ENCODE assay signal across 8 mouse cellular contexts in the genomic region with DNA sequence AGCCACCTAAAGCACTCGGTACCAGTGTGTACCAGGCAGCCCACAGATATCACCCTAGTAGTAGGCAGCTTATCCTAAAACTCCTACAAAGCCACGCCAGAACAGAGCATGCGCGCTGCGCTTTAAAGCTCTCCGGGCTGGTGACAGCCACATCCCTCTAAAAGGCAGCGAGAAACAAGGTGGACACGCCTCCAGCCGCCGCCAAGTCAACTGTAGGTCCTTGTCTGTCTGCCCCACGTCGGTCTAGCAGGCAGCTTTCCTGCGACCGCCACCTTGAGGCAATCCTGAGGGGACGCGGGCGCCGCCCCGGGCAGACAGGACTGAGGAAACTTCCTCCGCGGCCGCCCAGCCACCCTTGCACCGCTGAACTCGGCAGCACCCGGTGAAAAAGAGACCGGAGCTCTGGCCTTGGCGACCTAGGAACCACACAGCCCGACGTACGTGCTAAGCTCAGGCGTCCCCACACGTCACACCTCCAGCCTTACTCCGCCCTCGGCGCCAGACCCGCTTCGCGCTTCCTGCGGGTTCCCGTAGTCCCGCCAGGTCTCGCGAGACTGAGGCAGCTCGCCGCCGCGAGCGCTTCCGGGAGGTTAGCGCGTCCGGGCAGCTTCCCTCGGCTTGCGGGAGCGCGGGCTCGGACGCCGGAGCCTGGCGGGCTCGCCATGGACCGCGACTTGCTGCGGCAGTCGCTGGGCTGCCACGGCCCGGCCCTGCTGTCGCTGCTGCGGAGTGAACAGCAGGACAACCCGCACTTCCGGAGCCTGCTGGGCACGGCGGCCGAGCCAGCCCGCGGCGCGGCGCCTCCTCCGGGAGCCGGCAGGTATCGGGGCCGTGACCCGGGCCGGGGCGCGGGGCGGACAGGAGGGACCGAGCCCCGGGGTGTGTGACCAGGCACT. TPM values are rescaled to one million over a fixed set of nuclear protein-coding genes. Genes with fewer than 3 reads are reported as not detected.
DNase-seq lines count a peak whose midpoint lies in the region; ATAC-seq lines count a peak whose summit lies in the region.

A gene (plus strand): TSS at position 216 of the 896 bp plus-strand sequence.

- under 1% methylated on average over 89 of the region's 90 CpGs for WGBS in intestine, embryonic 14.5 days

- H3K36me3 ChIP-seq in intestine, embryonic 14.5 days (ENCODE audit: control insufficient read depth, insufficient read depth, low read length) = peaks cover 19% of the 10 kb centered on the region

- H3K9ac ChIP-seq in intestine, embryonic 14.5 days (ENCODE audit: low read length) = peak within 1 kb of the TSS; percentile 97

- ATAC-seq in intestine, embryonic 14.5 days (replicated peaks; ENCODE audit: low FRiP score, low TSS enrichment, low read depth) = peak; percentile 99

- H3K27me3 ChIP-seq in intestine, embryonic 14.5 days (replicated peaks; ENCODE audit: control insufficient read depth, insufficient read depth, low read length) = no peaks in the 10 kb centered on the region

- H3K4me1 ChIP-seq in intestine, embryonic 14.5 days (replicated peaks; ENCODE audit: control insufficient read depth, insufficient read depth, low read length) = peaks cover 7% of the 10 kb centered on the region; the same call in 1 of the 2 replicates

- intact Hi-C loops in left cerebral cortex, postnatal 14 days (cut with DNase I) = loop anchor here (5.0 to 10.0 kb wide), 3 partner anchors 495 to 1063 kb away; a partner anchor contains a TSS

- no peaks in the 10 kb centered on the region for H3K9me3 ChIP-seq in intestine, embryonic 14.5 days (ENCODE audit: control insufficient read depth, low read length)

- peak; percentile 100 for DNase-seq in adrenal gland, adult 18-20 months (ENCODE audit: low spot score in 2 of 2)
- DNase-seq in embryo, embryonic 11 days = peak; percentile 98
- peak; percentile 96 for DNase-seq in gastrocnemius, postnatal 25 days
- DNase-seq in intestine, embryonic 14.5 days (ENCODE audit: low spot score) = peak; percentile 99
- peak; percentile 94 to 98 for DNase-seq in left cerebral cortex, postnatal 14 days (ENCODE audit: low spot score in 2 of 2)
- DNase-seq in mesoderm, embryonic 11.5 days (ENCODE audit: low read depth, low spot score) = peak; percentile 98
- peak; percentile 93 to 94 for DNase-seq in right cerebral cortex, postnatal 36 days (ENCODE audit: low spot score in 2 of 2)
- DNase-seq in yolk sac, embryonic 10.5 days (ENCODE audit: low spot score) = peak; percentile 96

- peak within 1 kb of the TSS; percentile 100 for H3K27ac ChIP-seq in intestine, embryonic 14.5 days (ENCODE audit: low read depth)

- peak within 1 kb of the TSS; percentile 69 for H3K4me2 ChIP-seq in intestine, embryonic 14.5 days (ENCODE audit: low read length)

- H3K4me3 ChIP-seq in intestine, embryonic 14.5 days (ENCODE audit: low read depth, low read length) = peak within 1 kb of the TSS; percentile 95

RNA-seq across cellular contexts. Expression of the gene that starts here (rescaled TPM):
- total RNA-seq in adrenal gland, adult 18-20 months (2021) = 10 to 100 TPM; 32.1 to 46.6 TPM
- total RNA-seq in gastrocnemius, postnatal 25 days (2021) = 10 to 100 TPM; 10.3 to 11.7 TPM
- 64.3 and 65.4 TPM in 2 replicates for polyA plus RNA-seq in intestine, embryonic 14.5 days (2014; fragmentation: Nextera tagmentation; extraction: Ambion mirVana)
- 10 to 100 TPM; 71.9 to 78.0 TPM for total RNA-seq in left cerebral cortex, postnatal 14 days (2021)

Comparison
In these comparisons a context has a peak if more than half of its experiments do, and no peak if none do; other contexts are left out.
1. Peak in every context shown above with its lines: DNase-seq, ATAC-seq, H3K4me3 ChIP-seq and H3K27ac ChIP-seq.